Mouse (Mus musculus): ENCODE measurements around the gene 4930415L06Rik.

Gene 4930415L06Rik

GRCm38 (mm10) chrX:89932752-89933151 is at the start of gene 4930415L06Rik:
4930415L06Rik (minus strand) TSS chrX:89932852.
- DNase-seq (ENCODE audit: low read depth, low spot score): no peak

GRCm38 (mm10) chrX:89978621-89979020 is 46.0 kb upstream of the 4930415L06Rik start:
- no peak for DNase-seq (ENCODE audit: low read depth, low spot score)

DNA sequence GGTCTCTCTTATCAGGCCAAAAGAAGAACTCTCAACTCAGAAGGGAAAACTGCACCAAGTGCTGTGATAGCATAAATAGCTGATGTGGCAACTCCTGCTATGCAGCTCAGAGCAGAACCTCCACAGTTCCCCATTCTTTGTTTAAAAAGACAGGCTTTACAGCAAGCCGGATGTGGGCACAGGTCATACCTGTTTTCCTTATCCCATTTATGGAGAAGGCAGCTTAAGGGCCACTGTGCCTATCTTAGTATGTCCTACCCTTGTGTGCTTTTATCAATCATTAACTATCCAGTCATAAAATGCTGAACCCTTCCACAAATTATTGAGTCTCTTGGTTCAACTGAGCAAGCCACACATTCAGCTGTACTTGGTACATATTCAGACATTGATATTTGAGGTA is 27.8 kb downstream of the 4930415L06Rik start:
- DNase-seq (ENCODE audit: low read depth, low spot score): no peak
